Mouse (Mus musculus) splenic B cell, adult 2 months (primary cell): ENCODE results near the gene Dop1a.

Experiments used
- DNase-seq: peaks from one replicate; pipeline ENCODE4 v3.0.0-alpha.2; 2011; ENCODE audit warnings: low read depth, low spot score
- H3K27me3 ChIP-seq: 2 replicates; pipeline ENCODE4 v1.6.1; 2012; ENCODE audit warnings: mild to moderate bottlenecking, low read length, moderate library complexity, mixed read lengths; ENCODE audit not compliant: control insufficient read depth, poor library complexity, insufficient read depth, severe bottlenecking
- H3K36me3 ChIP-seq: 2 replicates; pipeline ENCODE4 v1.6.1; 2012; ENCODE audit warnings: mild to moderate bottlenecking, low read length, moderate library complexity, mixed read lengths; ENCODE audit not compliant: control insufficient read depth, poor library complexity, insufficient read depth, severe bottlenecking

The Dop1a gene

DNA sequence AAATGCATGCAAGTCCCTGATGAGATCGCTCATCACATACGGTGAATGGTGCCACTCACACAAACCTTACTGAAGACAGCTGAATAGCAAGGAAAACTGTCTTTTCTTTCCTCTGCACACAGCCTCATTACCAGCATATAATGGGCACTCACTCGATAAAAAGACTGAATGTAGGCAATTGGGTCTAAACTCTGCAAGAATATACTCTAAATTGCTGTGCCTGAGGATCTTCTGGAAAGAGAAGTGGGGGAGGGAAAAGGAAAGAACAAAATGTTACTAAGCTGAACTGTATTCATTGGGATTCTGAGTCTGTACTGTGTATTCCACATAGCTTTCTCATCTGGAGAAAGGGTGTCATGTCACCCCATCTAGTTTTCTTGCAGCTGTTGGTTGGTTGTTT, 76.5 kb downstream of the Dop1a start:
- no peak for DNase-seq

DNA sequence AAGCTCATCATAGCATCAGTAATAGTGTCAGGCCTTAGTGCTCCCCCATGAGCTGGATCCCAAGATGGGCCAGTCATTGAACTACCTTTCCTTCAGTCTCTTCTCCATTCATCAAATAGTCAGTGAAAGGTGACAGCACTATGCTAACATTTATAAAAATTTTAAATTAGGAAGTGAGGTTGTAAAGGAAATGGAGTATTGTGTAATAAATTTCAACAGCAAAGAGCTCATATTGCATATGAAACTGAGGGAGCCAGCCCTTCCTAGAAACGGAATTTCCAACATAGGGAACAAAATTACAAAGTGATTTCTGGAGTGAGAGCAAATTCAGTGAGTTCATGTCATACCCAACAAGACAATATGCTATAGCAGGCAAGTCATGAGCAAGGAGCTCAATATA, 77.6 kb downstream of the Dop1a start:
- Histone ChIP-seq H3K27me3 (no peaks in the 10 kb centered on the region), H3K36me3 (peaks cover 8% of the 10 kb centered on the region)
- no peak for DNase-seq

More for the DNA sequence above, 76.5 kb downstream of the Dop1a start:
- Histone ChIP-seq H3K27me3 (no peaks in the 10 kb centered on the region), H3K36me3 (peaks cover 8% of the 10 kb centered on the region)

DNA sequence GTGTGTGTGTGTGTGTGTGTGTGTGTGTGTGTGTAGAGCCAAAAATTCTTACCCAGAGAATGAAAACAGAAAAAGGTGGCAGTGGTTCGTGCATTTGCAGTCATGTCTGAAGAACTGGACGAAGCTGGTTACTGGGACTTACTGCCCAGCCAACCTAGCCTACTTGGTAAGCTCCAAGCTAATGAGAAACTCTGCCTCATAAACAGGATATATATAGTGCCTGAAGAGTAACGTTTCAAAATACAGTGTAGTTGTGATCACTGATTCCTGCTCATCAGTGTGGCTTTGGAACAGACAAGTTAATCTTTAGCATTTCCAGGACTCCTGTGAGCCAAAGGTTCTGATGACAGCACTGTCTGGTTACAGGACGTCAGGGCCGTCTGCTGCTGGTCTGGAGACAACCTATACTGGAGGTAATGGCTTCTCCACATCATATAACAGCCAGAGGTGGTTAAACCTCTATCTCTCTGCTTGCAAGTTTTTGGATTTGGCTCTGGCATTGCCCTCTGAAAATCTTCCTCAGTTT, 82.7 kb downstream of the Dop1a start:
- H3K36me3 ChIP-seq = peaks cover 8% of the 10 kb centered on the region
- no peak for DNase-seq
- H3K27me3 ChIP-seq = no peaks in the 10 kb centered on the region

DNA sequence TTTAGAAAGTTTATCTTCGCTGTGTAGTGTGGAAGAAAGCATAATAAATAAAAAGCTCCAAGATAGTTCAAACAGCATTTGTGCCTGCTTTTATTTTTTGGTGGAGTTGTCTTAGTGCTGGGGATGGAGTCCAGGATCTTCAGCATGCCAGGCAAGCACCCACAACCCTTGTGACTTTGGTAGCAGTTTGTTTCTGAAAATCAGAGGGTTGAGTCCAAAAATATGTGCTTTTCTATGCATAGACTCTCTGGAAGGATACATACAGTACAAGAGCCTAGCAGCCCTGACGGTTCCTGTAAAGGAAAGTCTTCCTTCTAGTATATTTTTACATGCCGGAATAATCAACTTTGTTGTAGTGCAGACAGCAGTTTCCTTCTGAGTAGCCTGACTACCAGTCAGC, 83.8 kb downstream of the Dop1a start:
- DNase-seq = no peak
- Histone ChIP-seq H3K36me3 (peaks cover 8% of the 10 kb centered on the region), H3K27me3 (no peaks in the 10 kb centered on the region)

DNA sequence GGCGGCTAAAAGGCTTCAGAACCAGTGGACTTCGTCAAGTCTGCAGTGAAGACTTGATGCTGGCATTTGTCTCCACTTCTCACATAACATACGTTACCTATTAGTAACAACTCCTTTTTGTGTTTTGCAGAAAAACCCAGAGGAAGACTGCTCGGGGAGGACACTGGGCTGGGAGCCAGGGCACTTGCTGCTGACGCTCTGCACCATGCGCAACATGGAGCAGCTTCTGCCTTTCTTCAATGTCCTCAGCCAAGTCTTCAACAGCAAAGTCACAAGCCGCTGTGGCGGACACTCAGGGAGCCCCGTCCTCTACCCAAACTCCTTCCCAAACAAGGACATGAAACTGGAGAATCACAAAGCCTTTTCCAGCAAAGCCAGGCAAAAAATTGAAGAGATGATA, 86.9 kb downstream of the Dop1a start:
- Histone ChIP-seq H3K27me3 (no peaks in the 10 kb centered on the region), H3K36me3 (peaks cover 11% of the 10 kb centered on the region)
- DNase-seq = no peak

DNA sequence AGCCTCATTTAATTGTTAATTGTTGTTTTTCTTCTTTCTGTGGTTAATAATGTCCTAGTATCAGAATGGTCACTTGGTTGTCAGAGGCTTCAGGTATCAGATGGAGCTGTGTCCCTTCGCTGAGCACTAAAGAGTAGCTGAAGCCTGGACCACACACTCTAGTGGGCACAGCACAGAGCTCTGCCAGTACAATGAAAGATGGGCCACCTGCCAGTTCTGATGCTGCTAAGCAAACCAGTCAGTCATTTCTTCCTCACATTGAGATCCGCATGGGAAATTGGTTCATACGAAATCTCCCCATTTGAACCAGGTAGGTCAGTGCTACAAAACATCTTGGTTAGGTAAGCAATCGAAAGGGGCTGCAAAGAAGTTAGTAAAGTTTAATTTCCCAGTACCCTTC, 87.7 kb downstream of the Dop1a start:
- peaks cover 11% of the 10 kb centered on the region for H3K36me3 ChIP-seq
- no peaks in the 10 kb centered on the region for H3K27me3 ChIP-seq

DNA sequence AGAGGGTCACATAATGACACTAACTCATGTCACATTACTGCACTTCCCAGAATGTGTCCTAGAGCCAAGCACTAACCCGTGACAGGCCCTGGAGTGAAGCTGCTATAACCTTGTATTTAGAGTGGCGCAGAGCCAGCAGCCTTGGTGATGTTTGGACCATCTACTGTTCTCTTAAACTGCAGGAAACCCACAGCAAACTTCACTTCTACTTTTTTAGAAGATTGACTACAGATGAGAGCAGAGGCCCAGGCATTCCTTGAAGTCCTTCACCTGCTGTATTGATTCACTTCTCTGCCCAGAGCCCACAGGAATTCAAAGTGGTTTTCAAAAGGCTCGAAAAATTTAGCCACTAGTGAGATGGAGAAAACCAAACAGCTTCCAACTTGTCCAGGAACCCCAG, 93.6 kb downstream of the Dop1a start:
- H3K27me3 ChIP-seq = no peaks in the 10 kb centered on the region
- H3K36me3 ChIP-seq = 0 out of 2 replicates have a peak, but pooled peaks cover 2% of the 10 kb centered on the region
- no peak for DNase-seq

More for the DNA sequence above, 87.7 kb downstream of the Dop1a start:
- no peak for DNase-seq

DNA sequence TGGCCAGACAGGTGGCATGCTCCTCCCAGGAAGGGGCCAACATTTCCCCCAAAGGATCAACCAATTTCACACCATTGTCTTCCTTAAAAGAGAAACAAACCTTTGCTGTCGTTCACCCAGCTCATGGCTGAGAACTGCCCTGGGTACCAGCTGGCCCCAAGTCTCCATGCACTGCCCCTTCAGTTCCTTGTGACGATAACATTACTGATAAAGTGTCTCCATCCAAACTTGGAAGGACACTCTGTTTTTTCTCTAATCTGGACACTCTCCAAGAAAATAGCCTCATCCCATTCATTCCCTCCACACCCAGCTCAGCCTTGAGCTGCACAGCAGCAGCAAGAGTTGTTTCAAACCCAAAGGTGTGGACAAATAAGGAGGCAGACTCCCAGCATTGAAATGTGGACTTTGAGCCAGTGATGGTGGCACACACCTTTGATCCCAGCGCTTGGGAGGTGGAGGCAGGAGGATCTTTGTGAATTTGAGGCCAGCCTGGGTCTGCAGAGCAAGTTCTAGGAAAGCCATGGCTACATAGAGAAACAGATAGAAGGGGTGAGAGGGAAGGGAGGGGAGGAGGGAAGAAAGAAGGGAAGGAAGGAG, 102.5 kb downstream of the Dop1a start:
- no peak for DNase-seq
- Histone ChIP-seq H3K27me3 (no peaks in the 10 kb centered on the region), H3K36me3 (no peaks in the 10 kb centered on the region; the same call in 1 of the 2 replicates)

DNA sequence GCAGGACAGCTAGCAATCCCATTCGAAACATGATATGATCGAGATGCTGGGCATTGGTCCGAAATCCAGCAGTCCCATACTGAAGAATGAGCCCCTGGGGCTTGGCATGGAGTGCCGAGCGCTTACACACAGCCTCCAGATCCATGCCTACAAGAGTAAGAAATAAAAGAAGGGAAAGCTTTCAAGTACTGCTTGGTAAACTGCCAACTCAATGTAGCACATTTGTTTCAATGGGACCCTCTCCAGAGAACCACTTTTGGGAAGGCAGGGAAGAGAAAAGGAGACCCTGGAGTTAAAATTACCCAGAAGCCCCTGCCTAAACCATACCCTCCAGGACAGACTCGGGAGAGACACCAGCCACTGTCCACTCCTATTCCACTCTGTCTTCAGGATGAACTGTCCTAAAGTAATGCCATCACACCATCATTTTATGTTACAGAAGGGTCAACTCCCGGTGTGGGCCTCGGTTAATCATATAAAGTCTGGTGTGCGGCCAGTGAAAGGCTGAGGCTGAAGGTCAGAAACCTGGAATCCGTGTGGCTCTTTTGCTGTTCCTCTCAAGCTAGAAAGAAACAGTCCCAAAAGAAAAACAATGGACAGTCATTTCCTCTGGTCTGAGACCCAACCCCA, 103.4 kb downstream of the Dop1a start:
- Histone ChIP-seq H3K27me3 (no peaks in the 10 kb centered on the region), H3K36me3 (no peaks in the 10 kb centered on the region; the same call in 1 of the 2 replicates)
- no peak for DNase-seq

DNA sequence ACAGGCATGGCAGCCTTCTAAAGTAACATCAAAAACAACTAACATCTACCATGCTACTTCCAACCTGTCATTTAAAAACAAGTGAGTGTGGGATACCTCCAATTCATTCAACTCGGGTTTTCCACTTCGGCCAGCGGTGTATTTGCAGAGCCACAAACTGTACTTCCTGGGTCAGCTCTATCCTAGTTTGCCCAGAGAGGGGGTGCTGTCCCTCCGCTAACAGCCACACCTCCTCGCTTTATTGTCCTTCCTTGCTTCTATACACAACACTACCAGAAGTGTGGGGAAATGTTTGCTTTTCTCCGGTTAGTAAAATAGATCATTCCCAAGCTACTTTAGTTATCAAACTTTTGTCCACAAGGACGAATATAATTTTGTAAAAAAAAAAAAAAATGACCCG, 104.0 kb downstream of the Dop1a start:
- Histone ChIP-seq H3K36me3 (no peaks in the 10 kb centered on the region; the same call in 1 of the 2 replicates), H3K27me3 (no peaks in the 10 kb centered on the region)
- DNase-seq = no peak

DNA sequence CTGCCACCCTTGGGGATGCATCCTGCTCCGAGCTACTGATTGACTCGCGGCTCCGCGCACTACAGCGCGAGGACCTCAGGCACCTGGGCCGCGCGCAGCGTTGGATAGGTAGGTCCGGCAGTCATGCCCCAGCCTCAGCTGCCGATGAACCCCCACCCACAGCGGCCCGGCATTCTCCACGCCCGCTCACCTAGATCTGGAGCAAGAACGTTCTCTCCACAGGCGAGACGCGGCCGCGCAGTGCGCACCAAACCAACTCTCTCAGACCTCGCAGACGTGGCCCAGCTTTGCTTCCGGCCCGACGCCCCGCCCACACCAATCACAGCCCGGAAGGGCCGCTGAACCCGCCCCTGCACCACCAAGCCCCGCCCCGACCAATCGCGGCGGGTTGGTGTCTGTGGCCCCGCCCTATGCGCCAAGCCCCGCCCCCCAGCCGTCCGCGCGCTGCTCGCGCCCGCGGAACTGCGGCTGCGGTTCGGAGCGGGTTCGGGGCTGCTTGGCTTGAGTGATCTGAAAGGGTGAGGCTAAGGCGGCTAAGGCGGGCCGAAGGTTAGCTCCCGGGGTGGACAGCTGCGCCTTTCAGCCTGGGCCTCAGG, 104.7 kb downstream of the Dop1a start, which contains the start of the genes Pgm3 and Rwdd2a:
Pgm3 (minus strand) TSS at position 303 of the 596 bp plus-strand sequence.
Rwdd2a (plus strand) TSS at position 452 of the 596 bp plus-strand sequence.
- no peaks in the 10 kb centered on the region; the same call in 1 of the 2 replicates for H3K36me3 ChIP-seq
- DNase-seq = peak; percentile 97
- H3K27me3 ChIP-seq = no peaks in the 10 kb centered on the region

DNA sequence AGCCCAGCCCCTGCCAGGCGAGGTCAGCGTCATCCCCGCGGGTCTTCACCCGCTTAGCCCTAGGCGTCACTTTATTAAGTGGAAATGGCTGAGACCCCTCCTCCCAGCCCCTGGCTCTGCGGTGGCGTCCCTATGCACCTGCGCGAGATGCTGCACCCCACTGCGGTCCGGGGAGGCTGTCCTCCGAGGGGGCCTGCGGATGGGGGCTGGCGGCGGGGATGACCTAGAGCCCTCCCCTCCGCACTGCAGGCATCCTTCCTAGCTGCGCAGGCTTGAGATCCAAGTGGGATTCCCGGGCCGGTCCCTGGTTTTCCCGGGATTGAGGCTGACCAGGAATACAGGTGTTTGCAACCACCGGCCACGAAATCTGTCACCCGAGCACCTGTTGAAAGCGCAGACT, 105.2 kb downstream of the Dop1a start:
- Histone ChIP-seq H3K27me3 (no peaks in the 10 kb centered on the region), H3K36me3 (no peaks in the 10 kb centered on the region; the same call in 1 of the 2 replicates)
- no peak for DNase-seq

DNA sequence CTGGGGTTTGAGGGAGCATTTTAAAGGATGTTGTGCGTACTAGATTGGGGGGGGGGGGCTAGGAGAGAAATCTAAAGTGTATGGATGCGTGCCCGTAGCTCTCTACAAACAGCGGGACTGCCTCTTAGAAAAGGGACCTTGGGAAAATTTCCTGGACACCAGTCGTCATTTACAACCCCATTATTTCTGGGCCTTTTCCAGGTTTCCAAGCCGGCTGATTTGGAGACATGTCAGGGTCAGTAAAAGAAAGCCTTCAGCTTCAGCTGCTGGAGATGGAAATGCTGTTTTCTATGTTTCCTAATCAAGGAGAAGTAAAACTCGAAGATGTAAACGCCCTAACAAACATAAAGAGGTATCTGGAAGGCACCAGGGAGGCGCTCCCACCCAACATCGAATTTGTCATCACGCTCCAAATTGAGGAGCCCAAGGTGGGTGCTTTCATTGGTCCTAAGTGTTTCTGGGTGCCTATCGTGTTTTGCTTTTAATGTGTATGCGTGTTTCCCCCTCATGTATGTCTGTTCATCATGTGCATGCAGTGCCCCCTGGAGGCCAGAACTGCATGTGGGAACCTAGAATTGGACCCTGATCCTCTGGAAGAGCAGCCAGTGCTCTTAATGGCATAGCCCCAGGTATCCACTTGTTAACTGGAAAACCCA, 105.8 kb downstream of the Dop1a start:
- Histone ChIP-seq H3K36me3 (no peaks in the 10 kb centered on the region; the same call in 1 of the 2 replicates), H3K27me3 (no peaks in the 10 kb centered on the region)
- peak; percentile 89 for DNase-seq

DNA sequence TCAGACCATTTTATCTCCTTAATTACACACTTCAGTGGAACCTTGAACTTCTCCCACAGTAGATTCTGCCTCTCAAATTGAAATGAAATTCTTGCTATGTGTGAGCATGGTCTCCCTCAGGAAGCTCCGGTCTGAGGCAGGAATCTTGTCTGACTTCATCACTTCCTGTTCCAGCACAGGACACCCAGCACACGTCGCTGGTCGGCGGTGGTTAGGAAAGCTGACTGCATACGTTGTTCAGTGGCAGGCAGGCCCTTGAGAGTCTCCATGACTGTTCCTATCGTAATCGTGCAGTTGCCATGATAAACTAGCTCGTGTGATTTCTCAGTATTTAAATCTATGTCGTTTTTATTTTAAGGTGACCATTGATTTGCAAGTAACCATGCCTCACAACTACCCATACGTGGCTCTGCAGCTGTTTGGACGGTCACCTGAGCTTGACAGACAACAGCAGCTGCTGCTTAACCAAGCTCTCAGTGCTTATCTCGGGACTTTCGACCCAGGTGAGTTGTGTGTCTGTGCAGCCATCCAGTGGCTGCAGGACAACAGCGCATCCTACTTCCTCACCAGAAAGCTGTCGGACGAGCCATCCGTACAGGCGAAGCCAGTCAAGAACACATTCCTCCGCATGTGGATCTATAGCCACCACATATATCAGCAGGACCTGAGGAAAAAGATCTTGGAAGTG, 106.8 kb downstream of the Dop1a start:
- no peaks in the 10 kb centered on the region for H3K27me3 ChIP-seq
- H3K36me3 ChIP-seq = no peaks in the 10 kb centered on the region; the same call in 1 of the 2 replicates
- no peak for DNase-seq
